Mouse (Mus musculus) thymus, postnatal 25 days (tissue): ENCODE results near the gene Olfr1416.
"Not testable (repeated sequence)": the region's sequence is repeated elsewhere in the genome, so short reads cannot be mapped to it uniquely, and the experiment has no call there.

Source experiments
- DNase-seq: peaks from one replicate; pipeline ENCODE4 v3.0.0; 2022

Olfr1416 gene

DNA sequence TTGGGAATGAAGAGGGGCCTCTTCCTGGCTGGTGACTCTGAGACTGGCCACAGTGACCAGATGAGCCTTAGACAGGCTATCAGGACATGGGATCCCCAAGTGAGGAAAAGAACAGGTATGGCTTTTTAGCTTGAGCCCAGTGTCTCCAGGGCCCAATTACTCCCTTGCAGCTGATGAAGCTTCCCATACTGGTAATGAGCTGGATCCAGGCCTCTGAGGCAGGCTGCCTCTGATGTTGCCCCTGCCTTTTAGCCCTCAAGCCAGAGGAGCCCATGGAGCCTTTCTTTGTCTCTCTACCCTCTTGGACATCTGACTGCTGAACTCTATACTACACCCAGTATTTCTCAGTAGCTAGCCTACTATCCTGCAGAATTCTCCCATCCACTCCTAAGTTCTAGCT, at the start of gene Olfr1416:
Olfr1416 (minus strand) TSS at position 101 of the 400 bp plus-strand sequence.
- DNase-seq, result no peak

DNA sequence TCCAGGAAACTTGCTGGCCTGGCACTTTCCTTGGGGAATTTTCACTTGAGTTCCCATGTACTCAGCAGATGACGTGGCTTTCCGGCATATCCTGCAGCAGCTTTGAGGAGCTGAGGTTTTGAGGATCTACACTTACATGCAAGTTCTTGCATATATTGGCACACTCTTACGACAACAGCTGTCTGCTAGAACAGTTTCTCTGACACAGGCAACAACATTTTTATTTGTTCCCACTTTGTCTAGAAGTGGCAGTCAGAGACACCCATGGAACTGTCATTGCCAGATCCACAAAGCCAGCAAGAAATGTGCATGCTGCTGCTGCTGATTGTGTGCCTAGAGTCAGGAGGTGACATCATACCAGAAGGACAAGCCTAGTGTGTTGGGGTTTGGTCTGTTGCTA, 38.9 kb upstream of the Olfr1416 start:
- no peak for DNase-seq

DNA sequence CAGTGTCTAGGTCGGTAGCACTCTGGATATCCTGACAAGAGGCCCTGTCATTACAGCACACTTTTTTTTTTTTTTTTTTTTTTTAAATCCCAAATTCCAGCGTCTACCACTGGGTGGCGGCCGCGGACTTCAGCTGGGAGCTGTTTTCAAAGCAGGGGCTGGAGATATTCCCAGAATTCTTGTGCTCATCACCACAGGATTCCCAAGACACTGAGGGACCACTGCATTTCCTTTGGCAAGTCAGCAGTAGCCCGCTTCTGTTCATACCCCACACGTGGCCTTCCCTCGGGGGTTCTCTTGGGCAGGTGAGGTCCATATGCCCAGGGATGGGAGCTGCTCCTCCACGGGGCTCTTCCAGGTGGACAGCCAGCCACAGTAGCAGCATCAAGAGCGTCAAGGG, 36.5 kb upstream of the Olfr1416 start:
- DNase-seq, result no peak

DNA sequence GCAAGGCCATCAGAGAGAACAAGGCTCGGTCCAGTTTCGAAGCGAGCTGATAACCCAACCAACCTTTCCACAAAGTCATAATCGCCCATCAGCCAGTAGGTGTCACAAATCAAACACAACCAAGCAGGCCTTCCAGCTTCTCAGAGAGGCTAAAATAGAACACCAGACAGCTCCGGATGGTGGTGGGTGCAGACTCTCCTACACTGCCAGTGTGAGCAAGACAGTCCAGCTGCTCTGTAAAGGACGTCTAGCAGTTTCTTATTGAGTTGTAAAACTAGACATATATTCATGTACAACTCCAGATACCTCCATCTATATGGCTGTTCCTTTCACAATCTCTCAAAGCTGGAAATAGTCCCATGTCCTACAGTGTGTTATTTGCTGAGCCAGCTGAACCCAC, 34.1 kb upstream of the Olfr1416 start:
- no peak for DNase-seq

DNA sequence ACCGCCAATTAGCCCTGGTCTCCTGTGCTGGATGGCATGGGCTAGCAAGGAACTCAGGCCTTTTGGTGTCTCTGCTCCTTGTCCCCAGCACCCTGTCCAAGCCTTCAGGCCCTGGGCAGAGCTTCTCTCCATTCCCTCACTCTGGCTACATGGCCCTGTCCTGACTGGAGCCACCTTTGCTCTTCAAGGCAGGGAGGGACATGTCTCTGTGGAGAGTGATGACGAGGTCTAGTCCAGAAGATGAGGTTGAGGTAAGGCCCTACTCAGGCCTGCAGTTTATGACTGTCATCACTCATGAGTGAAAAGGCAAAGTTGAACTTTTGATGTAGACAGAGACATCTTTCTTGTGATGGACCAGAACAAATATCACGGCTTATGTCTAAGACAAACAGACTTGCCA, 33.6 kb upstream of the Olfr1416 start, which contains the start of gene Olfr1414:
Olfr1414 (minus strand) TSS at position 101 of the 400 bp plus-strand sequence.
- no peak for DNase-seq

DNA sequence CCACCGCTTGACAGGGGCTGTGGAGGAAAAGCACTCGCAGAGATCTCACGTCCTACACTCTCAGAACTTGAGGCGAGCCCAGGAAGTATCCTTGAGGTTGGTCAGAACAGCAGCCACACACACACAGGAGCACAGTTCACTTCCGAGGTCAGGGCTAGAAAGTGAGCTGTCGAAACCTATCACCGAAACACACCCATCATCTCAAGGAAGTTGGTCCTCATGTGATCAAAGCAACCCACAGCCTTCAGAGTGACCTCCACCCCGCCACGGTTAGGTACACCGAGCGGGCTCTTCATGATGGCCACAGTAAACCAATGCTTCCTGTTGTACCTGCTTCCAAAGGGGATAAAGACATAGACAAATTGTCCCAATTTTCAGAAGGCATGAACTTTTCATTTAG, 30.5 kb upstream of the Olfr1416 start:
- no peak for DNase-seq

DNA sequence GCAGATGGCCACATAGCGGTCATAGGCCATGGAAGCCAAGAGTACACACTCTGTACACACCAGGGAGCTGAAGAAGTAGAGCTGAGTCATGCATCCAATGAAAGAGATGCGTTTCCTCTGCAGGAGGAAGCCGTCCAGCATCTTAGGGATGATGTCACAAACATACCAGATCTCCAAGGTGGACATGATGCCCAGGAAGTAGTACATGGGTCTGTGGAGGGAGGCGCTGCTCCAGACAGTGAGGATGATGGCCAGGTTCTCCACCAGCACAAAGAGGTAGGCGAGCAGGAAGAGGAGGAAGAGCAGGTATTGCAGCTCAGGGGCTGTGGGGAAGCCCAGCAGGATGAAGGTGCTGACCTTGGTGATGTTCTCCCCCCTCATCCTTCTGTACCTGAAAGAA, 26.7 kb upstream of the Olfr1416 start:
- DNase-seq, result not testable (repeated sequence)

DNA sequence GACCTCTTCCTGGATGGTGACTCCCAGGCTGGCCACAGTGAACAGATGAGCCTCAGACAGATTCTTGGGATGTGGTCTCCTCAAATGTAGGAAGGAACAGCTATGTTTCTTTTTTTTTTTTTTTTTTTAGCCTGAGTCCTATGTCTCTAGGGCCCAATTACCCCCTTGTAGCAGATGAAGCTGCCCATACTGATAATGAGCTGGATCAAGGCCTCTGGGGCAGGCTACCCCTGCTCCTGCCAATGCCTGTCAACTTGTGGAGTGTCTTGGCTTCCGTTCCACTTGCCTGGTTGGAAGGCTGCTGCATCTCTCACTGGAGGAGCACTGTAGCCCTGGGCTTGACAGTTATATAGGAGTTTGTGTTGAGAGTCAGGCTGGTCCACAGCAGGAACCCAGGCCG, 11.1 kb upstream of the Olfr1416 start, which contains the start of gene Olfr1415:
Olfr1415 (minus strand) TSS at position 101 of the 400 bp plus-strand sequence.
- DNase-seq, result no peak

DNA sequence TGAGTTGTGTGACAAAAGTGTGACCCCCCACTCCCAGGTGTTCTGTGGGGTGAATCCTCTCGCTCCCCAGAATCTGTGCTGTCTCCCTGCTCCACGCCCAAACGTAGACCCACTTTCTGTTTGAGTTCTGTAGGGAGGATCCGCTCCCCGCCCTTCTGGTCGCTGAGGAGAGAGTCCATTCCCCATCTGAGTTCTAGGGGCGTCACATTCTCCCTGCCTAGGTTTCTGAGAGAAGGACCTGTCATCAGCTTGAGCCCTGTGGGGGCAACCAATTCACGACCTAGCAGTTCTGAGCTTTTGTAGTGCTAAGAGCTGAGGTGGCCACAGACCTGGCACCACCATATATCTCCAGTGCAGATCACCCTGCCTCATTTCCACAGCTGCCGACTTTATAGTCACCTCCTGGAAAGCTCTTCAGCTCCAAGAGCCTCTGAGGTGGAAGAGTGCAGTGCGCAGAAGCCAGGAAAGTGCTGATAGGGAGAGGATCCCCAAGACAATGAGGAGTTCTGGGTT, 10.8 kb downstream of the Olfr1416 start:
- no peak for DNase-seq

DNA sequence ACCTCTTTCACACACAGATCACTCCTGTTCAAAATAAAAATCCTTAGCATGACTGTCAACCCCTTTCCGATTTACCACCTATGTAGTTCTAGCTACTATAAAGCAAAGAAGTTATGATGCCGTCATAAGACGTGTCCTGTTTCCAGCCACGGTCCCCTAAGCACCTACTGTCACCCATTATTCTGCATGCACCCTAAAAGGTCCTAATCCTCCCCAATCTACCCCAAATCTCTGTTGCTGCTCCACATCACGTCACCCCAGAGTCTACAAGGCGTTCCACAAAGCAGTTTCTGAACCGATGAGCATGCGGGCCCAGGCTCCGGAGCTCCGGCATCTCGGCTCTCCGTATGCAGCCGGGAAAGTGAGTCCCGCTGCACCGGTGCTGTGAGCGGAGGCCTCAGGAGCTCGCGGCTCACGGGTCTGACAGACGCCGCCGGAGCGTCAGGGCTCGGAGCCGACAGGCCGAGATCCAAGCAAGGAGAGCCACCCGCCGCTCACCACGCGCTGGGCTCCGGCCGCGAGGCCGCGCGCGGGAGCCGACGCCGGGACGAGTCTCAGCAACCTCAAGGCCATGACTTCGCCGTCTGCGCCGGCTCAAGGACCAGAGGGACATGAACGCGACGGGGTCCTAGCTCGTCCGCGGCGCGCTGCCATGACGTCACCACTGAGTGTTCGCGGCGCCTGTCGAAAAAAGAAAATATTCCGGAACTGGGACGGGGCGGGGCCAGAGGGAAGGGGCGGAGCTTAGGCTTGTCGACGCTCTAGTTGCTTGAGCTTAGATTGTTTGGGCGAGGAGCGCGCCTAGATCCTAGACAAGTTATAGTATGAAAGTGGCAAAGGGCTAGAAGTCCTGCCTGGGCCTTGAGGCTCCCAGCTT, 11.5 kb downstream of the Olfr1416 start, which contains the start of gene Ndufa10:
Ndufa10 (minus strand) TSS at position 696 of the 877 bp plus-strand sequence.
- peak; percentile 96 for DNase-seq

DNA sequence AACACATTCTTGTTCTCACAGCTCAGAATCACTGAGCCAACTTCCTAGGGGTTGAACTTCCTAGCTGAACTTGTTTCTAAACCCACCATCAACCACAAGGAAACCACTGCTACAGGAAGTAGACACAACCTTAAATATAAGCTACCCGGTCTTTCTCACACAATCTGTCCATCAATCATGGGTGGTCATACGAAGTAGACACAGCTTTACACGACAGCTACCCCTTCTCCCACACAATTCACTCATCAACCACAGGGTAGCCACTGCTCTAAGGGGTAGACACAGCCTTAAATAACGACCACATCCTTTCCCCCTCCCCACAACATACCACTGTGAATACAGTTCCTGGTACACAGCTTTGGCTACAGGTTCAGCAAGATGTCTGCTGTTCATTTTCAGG, 16.0 kb downstream of the Olfr1416 start:
- peak; percentile 5 for DNase-seq

DNA sequence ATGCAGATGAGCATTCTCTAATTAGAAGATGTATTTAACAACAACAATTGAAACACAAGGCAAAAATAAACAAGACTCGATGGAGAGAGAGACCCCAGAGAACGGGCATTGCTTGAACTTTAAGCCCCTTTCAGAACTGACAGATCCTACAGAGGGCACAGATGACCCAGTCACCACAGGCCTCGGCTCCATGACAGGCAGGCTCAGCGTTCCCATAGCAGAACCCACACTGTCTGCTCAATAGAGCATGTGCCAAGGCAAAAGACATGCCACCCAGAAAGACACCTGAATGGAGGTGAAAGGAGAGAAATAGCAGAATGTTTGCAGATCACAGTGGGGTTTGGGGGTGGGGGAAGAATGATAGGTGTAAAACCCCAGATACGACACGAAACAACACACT, 26.5 kb downstream of the Olfr1416 start:
- no peak for DNase-seq

DNA sequence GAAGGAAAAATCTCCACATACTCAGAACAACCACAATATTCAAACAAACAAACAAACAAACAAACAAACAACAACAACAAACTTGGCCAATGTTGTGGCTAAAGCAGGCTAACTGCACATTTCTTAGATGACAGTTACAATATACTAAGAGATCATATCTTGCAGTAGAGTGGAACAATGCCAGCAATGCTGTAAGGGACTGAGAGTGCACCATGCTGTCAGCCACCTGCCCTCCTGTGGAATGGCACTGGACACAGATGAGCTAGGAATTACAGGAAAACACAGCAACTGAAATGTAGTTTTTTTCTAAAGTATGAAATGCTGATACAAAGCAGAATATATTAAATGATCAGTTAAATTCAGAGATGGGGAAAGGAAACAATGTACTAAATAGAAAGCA, 27.2 kb downstream of the Olfr1416 start:
- no peak for DNase-seq

DNA sequence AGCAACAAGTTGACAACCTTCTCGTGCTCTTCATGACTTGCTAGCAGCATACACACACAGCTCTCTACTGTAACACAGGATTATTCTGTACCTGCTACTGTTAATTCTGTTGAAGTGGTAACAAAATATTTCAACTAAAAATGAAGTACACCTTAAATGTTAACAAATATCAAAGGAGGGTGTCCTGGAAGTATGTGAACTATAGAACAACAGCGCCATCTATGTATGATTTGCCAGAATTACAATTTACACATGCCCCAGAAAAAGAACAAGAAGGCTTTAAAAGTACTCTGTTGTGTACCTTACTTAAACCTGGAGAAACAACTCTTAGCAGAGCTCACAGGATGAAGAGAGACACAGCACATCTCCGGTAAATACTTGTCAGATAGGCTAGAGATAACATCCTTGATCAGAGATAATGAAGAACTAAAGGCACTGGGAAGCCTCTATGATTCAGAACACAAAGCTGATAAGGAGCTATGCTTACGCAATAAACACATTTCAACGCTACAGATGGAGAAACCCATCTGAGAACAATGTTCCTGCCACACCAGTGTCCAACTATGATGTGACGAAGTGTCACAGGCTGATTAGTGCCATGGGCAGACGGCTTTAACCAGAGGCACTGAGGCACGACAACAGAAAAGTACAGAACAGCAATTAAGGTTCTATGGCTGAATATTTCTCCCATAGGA, 31.0 kb downstream of the Olfr1416 start:
- no peak for DNase-seq

DNA sequence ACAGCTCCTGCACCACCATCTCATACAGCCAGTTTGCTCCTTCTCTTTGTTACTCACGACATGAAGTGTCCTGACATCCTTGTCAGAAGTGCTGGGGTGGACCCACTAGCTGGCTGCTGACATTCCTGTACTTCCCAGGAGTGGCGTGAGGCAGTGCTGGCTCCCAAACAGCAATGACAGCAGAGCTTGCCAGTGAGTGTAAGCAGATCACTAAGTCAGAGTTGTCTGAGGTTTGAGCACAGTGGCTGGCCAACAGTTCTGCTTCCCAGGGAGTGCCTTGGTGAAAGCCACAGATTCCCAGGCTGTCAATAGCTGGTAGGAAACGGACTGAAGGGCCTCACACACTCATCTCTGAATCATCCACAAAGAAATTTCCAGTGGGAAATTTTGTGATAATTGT, 36.6 kb downstream of the Olfr1416 start:
- no peak for DNase-seq

DNA sequence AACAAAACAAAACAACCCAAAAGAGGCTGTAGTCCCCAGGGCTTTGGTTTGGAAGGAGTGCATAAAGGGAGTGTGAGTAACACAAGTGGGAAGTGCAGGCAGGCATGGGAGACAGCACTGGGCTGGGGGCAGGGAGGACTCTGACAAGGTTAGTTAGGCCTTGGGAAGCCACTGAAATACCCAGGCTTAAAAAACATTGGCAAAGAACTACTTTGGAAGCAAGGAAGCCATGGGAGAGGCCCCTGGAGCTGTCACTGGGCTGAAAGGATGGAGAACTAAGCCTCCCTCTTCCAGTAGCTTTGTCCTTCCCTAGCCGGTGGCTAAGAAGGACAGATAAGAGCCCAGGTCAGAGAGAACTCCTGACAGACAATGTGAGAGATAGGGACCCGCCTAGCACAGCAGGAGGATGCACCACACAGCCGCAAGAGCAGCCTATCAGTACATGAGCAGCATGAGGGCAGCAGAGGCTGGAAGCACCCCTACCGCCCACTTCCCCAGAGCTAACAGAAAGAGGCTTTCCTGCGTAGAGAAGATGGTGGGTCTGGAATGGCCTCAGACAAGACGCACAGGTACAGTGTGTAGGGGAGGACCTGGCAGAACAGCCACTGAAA, 43.4 kb downstream of the Olfr1416 start:
- DNase-seq, result no peak

DNA sequence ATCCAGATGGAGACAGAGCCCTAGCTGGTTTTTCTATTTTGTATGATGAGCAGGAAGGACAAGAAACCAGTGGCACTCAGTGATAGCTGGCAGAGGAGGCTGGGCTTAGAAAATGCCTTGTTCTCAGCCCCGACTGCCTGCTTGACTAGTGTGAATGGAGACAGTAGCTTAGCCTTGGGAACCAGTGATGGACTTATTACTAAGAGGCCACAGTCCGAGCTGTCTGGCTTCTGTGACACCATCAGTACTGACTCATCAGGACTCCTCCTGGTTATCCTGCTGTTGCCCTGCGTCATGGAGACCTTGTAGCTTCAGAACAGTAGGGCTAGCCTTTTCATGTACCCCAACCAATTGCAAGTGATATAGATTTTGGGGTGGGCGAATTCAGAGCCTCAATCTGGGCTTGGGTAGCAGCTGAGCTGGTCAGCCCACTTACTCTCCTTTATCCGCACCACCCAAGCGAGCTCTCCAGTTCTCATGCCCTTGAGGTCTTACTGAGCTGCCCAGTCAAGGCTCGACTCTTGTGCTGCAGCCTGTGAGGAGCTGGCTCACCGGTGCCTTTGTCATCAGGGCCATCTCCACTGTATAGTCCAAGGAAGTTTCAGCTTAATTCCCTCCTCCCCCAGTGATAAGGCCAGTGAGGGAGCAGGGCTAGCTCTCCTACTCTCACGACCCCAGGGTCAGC, 44.7 kb downstream of the Olfr1416 start:
- no peak for DNase-seq

DNA sequence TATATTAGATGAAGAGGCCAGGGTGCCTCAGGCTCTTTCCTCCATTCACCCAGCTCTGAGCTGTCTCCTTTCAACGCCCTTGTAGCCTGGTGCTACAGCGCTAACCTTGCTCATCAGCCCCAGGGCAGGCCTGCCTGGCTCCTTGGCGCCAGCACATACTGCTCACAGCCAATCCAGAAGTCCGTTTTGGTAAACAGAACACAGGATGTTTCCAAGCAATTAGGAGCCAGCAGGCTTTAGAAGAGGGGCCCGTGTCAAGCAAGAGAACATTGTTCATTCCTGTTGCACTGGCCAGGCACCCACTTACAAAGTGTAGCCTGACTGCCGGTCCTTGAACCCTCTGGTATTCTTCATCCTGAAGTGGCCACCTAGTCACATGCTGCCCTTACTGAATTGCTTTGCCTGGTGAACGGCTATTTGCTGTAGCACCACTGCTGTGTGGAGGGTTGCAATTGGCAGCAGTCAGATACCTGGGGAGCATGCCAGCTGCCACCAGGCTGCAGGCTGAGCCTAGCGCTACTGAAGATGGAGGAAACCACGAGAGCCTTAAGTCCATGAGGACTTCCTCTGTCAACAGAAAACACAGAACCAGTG, 47.1 kb downstream of the Olfr1416 start:
- DNase-seq, result no peak

DNA sequence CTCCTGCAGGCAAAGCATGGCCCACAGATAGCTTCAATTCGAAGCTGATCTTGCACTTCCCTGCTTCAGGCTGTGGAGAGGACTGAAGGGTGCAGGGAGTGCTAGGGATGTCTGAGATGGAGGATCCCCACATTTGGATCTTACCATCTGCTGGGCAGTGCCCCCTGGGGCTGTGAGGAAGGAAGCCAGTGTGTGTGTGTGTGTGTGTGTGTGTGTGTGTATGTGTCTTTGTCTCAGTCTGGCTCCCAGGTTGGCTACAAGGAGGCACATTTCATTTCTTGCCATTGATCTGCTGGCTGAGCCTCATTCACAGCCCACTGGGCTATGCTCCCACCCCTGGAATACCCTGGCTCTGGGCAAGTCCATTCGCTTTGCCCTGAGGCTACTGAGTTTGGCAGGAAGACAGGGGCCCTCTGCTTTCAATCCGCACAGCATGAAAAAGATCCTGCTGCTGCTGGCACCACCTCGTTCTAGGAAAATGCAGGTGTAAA, 48.0 kb downstream of the Olfr1416 start:
- no peak for DNase-seq

DNA sequence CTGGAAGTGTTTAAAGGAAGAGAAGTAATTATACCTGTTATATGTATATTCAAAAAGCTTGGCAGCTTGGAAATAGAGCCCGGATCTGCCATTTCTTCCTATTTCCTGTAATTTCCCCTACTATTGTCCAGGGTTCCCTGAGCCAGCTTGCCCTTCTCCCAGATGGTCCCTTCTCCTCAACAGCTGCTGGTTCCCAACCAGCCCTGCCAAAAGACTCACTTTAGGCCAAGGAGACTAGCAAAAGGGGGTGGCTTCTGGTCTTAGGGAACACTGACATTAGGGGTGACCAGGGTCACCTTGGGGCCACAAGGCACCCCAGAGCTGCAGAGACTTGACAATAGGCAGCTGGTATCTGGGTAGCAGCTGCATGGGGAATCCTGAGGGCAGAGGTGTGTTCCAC, 49.9 kb downstream of the Olfr1416 start:
- DNase-seq, result no peak

DNA sequence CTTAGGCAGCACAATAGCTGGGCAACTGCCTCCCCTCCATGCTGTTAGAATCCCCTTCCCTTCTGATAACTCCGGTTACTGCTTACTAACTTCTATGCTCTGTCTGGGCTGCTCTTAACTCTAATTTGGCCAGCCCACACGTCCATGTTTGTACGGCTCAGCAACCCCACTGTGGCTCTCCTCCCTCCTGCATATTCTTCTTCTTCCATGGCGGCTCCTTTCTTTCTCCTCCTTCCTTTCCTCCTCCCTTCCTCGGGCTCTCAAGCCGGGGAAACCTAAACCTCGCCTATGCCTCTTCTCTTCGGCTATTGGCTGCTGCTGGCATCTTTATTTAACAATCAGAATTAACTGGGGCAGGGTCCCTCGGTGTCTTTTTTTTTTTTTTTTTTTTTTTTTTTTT, 52.1 kb downstream of the Olfr1416 start:
- DNase-seq, result no peak

DNA sequence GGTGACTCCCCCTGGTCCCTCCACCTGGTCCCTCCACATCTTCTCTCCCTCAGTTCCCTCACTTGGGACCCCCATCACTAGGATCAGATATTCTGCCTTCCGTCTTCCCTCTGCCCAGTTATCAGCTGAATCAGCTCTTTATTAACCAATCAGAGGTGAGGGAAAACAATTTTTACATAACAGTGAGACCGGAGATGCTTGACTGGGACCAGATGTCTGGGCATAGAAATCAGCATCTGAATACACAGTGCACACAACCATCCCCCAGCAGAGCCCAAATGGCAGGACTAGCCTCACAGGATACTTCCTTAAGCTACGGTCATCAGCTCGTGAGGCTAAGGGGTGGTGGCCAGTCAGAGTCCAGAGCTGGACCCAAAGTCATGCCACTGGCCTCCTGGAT, 52.8 kb downstream of the Olfr1416 start:
- DNase-seq, result no peak
